Mouse (Mus musculus): ENCODE measurements at regions not wholly inside any gene's neighbourhood (a gene's known extent, or its start where the extent isn't known, plus 50 kb on each side); places are given as distances from the start of the nearest gene placed in this dataset.

GRCm38 (mm10) chr4:137100756-137101155 is 52.2 kb upstream of the Zbtb40 start:
- DNase-seq = no peak

Small RNAs in the stretch of these regions (microRNA-seq; reads per million reads assigned to microRNA genes)
- gene Gm23263 = 0 reads per million in 2 experiments
- 0 reads per million in 2 experiments for gene Gm25399

Measured in adrenal gland, adult 8-10 months (tissue).